Mouse (Mus musculus): ENCODE results near the gene Ttll11. TPM values are rescaled to one million over a fixed set of nuclear protein-coding genes. Genes with fewer than 3 reads are reported as not detected.

Gene Ttll11
- polyA plus RNA-seq, 1 experiment from 2014 or later = 1.5 TPM

GRCm38 (mm10) chr2:35957471-35958140, 22.1 kb downstream of the Ttll11 start:
- DNase-seq (ENCODE audit: low spot score) (no peak), ATAC-seq (replicated peaks; ENCODE audit: low FRiP score, low read depth) (no peak)
- TF ChIP-seq CTCF (IDR thresholded peaks at IDR 0.05; ENCODE audit: low read depth) = no peak
- no peaks in the 10 kb centered on the region for H3K4me1 ChIP-seq (replicated peaks; ENCODE audit: insufficient read depth, low read length)
- no peaks in the 10 kb centered on the region for H3K9me3 ChIP-seq (replicated peaks; ENCODE audit: low read length)
- WGBS = 54% methylated on average over 7 of the region's 7 CpGs
- H3K36me3 ChIP-seq (ENCODE audit: insufficient read depth, low read length) = no peaks in the 10 kb centered on the region
- H3K27me3 ChIP-seq (ENCODE audit: insufficient read depth, low read length) = no peaks in the 10 kb centered on the region
- H3K9ac ChIP-seq (ENCODE audit: low read depth, low read length) = no peak overlapping the region
- no peak overlapping the region for H3K27ac ChIP-seq
- no peak overlapping the region for H3K4me3 ChIP-seq (replicated peaks; ENCODE audit: low read depth, low read length)
- H3K4me2 ChIP-seq (ENCODE audit: low read length) = no peak overlapping the region

DNA sequence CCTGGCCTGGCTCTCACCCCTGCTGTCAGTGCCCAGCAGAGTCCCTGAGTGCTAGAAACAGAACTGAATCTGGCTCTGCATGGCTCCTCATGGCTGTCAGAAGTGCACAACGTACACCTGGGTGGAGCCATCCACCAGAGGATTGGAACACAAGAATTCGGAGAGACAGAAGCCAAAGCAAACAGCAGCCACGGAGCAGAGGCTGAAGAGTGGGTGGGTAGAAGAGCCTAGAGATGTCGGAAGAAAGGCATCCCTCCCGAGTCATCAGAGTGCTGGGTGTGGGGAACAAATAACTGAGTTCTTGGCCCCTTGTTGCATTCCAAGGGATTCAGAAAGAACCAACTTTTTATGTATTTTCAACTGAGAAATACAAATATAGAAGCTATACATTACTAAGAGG, 24.5 kb downstream of the Ttll11 start:
- H3K9ac ChIP-seq (ENCODE audit: low read depth, low read length) = no peak overlapping the region
- DNase-seq (ENCODE audit: low spot score) (no peak), ATAC-seq (replicated peaks; ENCODE audit: low FRiP score, low read depth) (no peak)
- H3K27me3 ChIP-seq (ENCODE audit: insufficient read depth, low read length) = no peaks in the 10 kb centered on the region
- H3K4me3 ChIP-seq (replicated peaks; ENCODE audit: low read depth, low read length) = no peak overlapping the region
- no peaks in the 10 kb centered on the region for H3K9me3 ChIP-seq (replicated peaks; ENCODE audit: low read length)
- no peaks in the 10 kb centered on the region for H3K36me3 ChIP-seq (ENCODE audit: insufficient read depth, low read length)
- no peak overlapping the region for H3K27ac ChIP-seq
- H3K4me1 ChIP-seq (replicated peaks; ENCODE audit: insufficient read depth, low read length) = no peaks in the 10 kb centered on the region
- H3K4me2 ChIP-seq (ENCODE audit: low read length) = no peak overlapping the region
- no peak for TF ChIP-seq CTCF (IDR thresholded peaks at IDR 0.05; ENCODE audit: low read depth)
- whole genome bisulfite sequencing = 40% methylated on average over 5 of the region's 5 CpGs

GRCm38 (mm10) chr2:35952187-35952958, 27.3 kb downstream of the Ttll11 start:
- no peaks in the 10 kb centered on the region for H3K27me3 ChIP-seq (ENCODE audit: insufficient read depth, low read length)

GRCm38 (mm10) chr2:35944896-35945295, 34.8 kb downstream of the Ttll11 start:
- no peak for DNase-seq (ENCODE audit: low spot score)
- no peaks in the 10 kb centered on the region for H3K27me3 ChIP-seq (ENCODE audit: insufficient read depth, low read length)

More at GRCm38 (mm10) chr2:35952187-35952958, 27.3 kb downstream of the Ttll11 start:
- no peak overlapping the region for H3K27ac ChIP-seq
- no peak overlapping the region for H3K9ac ChIP-seq (ENCODE audit: low read depth, low read length)
- H3K4me1 ChIP-seq (replicated peaks; ENCODE audit: insufficient read depth, low read length) = no peaks in the 10 kb centered on the region
- no peaks in the 10 kb centered on the region for H3K9me3 ChIP-seq (replicated peaks; ENCODE audit: low read length)
- ATAC-seq (replicated peaks; ENCODE audit: low FRiP score, low read depth) = no peak
- H3K4me2 ChIP-seq (ENCODE audit: low read length) = no peak overlapping the region
- 52% methylated on average over 16 of the region's 16 CpGs for WGBS
- no peak for TF ChIP-seq CTCF (IDR thresholded peaks at IDR 0.05; ENCODE audit: low read depth)
- DNase-seq (ENCODE audit: low spot score) = no peak
- H3K36me3 ChIP-seq (ENCODE audit: insufficient read depth, low read length) = no peaks in the 10 kb centered on the region
- no peak overlapping the region for H3K4me3 ChIP-seq (replicated peaks; ENCODE audit: low read depth, low read length)

GRCm38 (mm10) chr2:35942960-35943359, 36.8 kb downstream of the Ttll11 start:
- no peak for ATAC-seq (replicated peaks; ENCODE audit: low FRiP score, low read depth)
- Histone ChIP-seq H3K27ac (no peak overlapping the region), H3K4me1 (replicated peaks; ENCODE audit: insufficient read depth, low read length) (no peaks in the 10 kb centered on the region), H3K4me3 (replicated peaks; ENCODE audit: low read depth, low read length) (no peak overlapping the region), H3K9ac (ENCODE audit: low read depth, low read length) (no peak overlapping the region), H3K36me3 (ENCODE audit: insufficient read depth, low read length) (no peaks in the 10 kb centered on the region), H3K4me2 (ENCODE audit: low read length) (no peak overlapping the region), H3K27me3 (ENCODE audit: insufficient read depth, low read length) (no peaks in the 10 kb centered on the region), H3K9me3 (replicated peaks; ENCODE audit: low read length) (no peaks in the 10 kb centered on the region)
- WGBS = 65% methylated on average over 9 of the region's 9 CpGs
- DNase-seq (ENCODE audit: low spot score) = no peak
- no peak for TF ChIP-seq CTCF (IDR thresholded peaks at IDR 0.05; ENCODE audit: low read depth)

More at GRCm38 (mm10) chr2:35944896-35945295, 34.8 kb downstream of the Ttll11 start:
- no peak overlapping the region for H3K4me2 ChIP-seq (ENCODE audit: low read length)
- H3K36me3 ChIP-seq (ENCODE audit: insufficient read depth, low read length) = no peaks in the 10 kb centered on the region
- H3K9me3 ChIP-seq (replicated peaks; ENCODE audit: low read length) = no peaks in the 10 kb centered on the region
- TF ChIP-seq CTCF (IDR thresholded peaks at IDR 0.05; ENCODE audit: low read depth) = no peak
- H3K4me3 ChIP-seq (replicated peaks; ENCODE audit: low read depth, low read length) = no peak overlapping the region
- ATAC-seq (replicated peaks; ENCODE audit: low FRiP score, low read depth) = no peak
- H3K4me1 ChIP-seq (replicated peaks; ENCODE audit: insufficient read depth, low read length) = no peaks in the 10 kb centered on the region
- WGBS = 91% methylated on average over 4 of the region's 4 CpGs
- H3K27ac ChIP-seq = no peak overlapping the region
- no peak overlapping the region for H3K9ac ChIP-seq (ENCODE audit: low read depth, low read length)

DNA sequence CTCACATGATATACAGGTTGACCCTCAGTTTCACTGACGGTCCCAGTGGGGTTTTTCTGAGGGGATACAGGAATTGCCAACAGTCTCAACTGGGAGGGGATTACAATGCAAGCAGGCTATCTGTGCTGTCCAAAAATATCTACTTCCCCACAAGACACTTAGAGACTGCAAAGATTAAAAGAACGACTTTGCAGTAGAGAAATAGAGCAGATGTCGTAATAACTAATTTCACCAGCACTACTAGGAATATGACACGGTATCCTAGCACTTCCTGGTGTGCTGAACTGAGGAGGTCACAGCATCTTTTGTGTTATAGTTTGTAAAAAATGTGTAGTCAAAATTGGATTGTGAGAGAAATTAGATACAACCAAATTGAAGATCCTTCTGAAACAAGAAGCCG, 44.7 kb downstream of the Ttll11 start:
- 72% methylated on average over 5 of the region's 5 CpGs for WGBS
- Histone ChIP-seq H3K9me3 (replicated peaks; ENCODE audit: low read length) (no peaks in the 10 kb centered on the region), H3K9ac (ENCODE audit: low read depth, low read length) (no peak overlapping the region), H3K36me3 (ENCODE audit: insufficient read depth, low read length) (no peaks in the 10 kb centered on the region), H3K4me3 (replicated peaks; ENCODE audit: low read depth, low read length) (no peak overlapping the region), H3K27ac (no peak overlapping the region), H3K4me2 (ENCODE audit: low read length) (no peak overlapping the region), H3K27me3 (ENCODE audit: insufficient read depth, low read length) (no peaks in the 10 kb centered on the region), H3K4me1 (replicated peaks; ENCODE audit: insufficient read depth, low read length) (no peaks in the 10 kb centered on the region)
- no peak for TF ChIP-seq CTCF (IDR thresholded peaks at IDR 0.05; ENCODE audit: low read depth)
- ATAC-seq (replicated peaks; ENCODE audit: low FRiP score, low read depth) = no peak
- no peak for DNase-seq (ENCODE audit: low spot score)
